Mouse (Mus musculus): ENCODE measurements around the gene Astl.

- TF ChIP-seq CTCF (IDR thresholded peaks at IDR 0.05; ENCODE audit: insufficient read depth, low read depth, low read length) (no peak), POLR2A (IDR thresholded peaks at IDR 0.05; ENCODE audit: insufficient read depth, low read depth, low read length) (no peak)
Observed at GRCm38 (mm10) chr2:127364452-127364851, 26.0 kb downstream of the Astl start.
